Mouse (Mus musculus) lung, postnatal 14 days (tissue): Measurements from ENCODE around the gene Reps1.
"Not testable (repeated sequence)": the region's sequence is repeated elsewhere in the genome, so short reads cannot be mapped to it uniquely, and the experiment has no call there.

Experiments used
- DNase-seq: peaks from one replicate; pipeline ENCODE4 v3.0.0; 2021

Gene Reps1

DNA sequence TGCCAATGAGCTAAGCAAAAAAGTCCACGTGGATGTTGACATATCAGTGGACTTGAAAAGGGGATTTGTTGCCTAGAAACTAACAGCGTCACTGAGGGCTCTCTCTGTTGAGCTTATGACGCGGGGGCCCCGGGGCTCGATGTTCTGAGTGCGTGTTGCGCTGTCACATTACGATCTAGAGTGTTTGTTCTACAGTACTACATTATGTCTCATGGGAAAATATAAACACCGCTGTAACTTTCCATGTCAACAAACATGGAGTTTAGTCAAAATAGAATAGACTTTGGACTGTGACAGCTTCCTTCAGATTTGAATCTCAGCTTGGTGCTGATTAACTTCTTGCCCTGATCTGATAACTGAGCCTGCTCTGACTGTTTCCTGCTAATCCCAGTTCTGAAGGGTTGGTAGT is 10.4 kb downstream of the Reps1 start:
- no peak for DNase-seq

DNA sequence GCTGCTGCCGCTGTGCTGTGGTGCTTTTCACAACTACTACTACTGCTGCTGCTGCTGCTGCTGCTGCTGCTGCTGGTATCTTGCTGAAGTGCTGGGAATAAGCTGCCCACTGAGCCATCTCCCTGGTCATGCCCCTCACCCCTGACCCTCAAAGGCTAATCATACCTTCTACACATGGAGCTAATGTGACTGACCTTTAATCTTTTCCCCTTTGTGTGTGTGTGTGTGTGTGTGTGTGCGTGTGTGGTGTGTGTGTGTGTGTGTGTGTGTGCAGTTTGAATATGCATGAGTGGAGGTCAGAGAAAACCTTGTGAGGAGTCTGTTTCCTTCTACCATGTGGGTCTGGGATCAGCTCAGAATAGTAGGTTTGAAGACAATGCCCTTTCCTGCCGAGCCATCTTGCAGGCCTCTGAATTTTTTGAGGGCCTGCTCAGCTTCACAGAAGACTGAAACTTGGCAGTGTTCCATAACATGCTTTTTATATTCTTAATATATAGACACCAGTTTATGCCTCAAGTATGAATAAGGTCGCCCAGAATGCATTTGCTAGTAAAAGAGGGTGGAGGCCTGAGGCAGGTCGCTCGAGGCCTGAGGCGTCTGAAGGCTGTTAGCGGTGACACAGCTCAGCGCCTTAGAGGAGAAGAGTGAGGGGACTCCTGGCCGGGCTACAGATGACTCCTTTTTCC is 12.2 kb downstream of the Reps1 start:
- no peak for DNase-seq

- DNase-seq, result no peak
Observed at GRCm38 (mm10) chr10:18068880-18069279, 13.2 kb downstream of the Reps1 start.

GRCm38 (mm10) chr10:18069576-18069975 is 13.9 kb downstream of the Reps1 start:
- no peak for DNase-seq

GRCm38 (mm10) chr10:18070144-18070543 is 14.5 kb downstream of the Reps1 start:
- DNase-seq, result no peak

GRCm38 (mm10) chr10:18070616-18071015 is 15.0 kb downstream of the Reps1 start:
- no peak for DNase-seq

DNA sequence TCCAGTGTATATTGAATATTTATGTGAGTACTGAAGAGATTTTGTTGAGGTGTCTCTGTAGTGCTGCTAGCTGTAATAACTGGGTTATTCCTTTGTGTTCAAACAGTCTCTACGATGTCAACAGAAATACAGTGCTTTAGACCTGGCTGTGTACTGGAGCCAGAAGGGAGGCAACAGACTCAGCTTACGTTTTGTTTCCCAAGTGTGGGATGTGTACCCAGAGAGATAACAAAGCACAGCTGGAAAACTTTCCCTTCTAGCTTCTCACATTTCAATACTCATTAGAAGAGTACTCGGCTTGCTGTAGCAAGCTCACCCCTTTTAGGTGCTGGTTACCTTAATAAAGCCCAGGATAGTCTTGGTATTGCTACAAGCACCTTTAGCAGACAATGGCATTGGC is 17.2 kb downstream of the Reps1 start:
- DNase-seq, result no peak

DNA sequence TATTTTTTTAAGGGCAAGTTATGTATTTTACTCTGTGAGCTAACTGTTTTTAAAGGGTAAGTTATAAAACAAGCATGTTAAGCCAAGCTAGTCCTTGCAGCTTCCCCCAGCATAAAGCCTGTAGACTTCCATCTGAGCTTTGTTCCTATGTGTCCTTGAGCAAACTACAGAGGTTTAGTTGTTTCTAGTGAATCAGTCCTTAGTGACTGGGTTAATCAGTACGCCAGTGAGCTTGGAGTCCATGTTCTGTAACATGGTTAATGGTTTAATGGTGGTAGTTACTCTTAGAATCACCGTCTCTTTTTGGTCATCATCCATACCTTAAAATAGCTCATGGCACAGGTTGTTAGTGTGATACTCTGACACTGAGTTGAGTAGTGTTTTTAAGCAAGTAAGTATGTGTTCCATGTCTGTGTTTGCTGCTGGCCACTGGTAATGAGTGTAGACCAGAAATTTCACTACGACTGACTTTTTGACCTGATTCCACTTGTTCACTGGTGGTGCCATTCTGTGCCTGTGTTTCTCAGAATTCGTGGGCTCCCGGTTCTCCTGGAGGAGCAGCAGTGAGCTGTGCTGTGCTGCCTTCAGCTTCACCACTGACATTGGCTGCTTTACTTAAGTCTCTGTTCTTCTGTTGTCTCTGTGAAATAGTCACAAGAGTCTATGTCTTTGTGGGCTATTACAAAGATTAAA is 18.9 kb downstream of the Reps1 start:
- no peak for DNase-seq

DNA sequence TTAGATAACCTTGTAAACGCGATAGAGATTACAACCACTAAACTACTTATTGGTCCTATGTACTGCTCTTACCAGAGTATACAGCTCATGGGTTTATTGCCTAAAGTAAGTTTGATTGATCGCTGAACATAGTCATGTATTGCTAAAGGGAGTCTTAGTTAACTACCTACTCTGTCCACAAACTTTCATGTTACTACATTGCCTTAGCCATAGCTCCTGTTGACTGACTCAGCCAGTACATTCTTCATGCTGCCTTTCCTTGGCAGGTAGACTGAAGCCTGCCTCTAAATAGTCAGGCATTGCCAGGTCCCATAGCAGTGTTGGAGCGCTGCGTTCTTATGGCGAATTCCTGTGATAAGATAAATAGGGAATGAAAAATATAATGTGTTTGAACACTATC is 20.2 kb downstream of the Reps1 start:
- no peak for DNase-seq

GRCm38 (mm10) chr10:18081536-18081935 is 25.9 kb downstream of the Reps1 start:
- DNase-seq, result no peak

DNA sequence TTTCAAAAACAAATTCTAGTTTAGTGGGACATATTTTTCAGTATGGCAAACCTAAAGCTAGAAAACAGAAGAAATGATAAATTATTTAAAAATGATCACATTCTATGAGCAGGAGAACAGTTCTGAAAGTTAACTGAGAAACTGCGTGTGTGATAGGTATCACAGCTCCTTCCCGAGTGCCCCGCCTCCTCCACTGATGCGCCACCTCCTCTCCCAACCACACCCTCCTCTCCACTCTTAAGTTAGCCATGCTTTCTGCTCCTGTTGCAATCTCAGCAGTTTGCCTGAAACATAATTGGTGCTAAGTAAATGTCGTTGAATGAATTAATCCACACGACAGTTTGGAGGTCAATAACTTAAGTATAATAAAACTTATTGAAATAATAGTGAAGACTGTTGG is 27.1 kb downstream of the Reps1 start:
- no peak for DNase-seq

- DNase-seq, result no peak
Observed at GRCm38 (mm10) chr10:18090691-18091090, 35.0 kb downstream of the Reps1 start.

DNA sequence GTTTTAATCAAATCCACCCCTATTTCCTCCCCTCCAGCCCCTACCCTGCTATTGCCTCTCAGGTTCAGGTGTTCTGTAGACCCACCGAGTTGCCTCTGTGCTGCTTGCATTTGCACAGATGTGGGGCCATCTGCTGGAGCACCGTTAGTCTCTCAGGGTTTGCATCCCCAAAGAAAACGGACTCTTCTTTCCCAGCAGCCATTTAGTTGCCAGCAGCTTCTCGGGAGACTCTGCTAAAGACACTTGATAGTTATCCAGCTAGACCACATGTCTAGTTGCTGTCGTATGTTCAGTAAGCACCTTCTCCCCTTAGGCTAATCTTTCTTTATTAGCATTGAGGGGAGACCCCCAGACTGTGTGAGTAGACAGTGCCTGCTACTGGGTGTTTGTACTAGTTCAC is 46.5 kb downstream of the Reps1 start:
- no peak for DNase-seq

- no peak for DNase-seq
Observed at GRCm38 (mm10) chr10:18107471-18107870, 51.8 kb downstream of the Reps1 start.

DNA sequence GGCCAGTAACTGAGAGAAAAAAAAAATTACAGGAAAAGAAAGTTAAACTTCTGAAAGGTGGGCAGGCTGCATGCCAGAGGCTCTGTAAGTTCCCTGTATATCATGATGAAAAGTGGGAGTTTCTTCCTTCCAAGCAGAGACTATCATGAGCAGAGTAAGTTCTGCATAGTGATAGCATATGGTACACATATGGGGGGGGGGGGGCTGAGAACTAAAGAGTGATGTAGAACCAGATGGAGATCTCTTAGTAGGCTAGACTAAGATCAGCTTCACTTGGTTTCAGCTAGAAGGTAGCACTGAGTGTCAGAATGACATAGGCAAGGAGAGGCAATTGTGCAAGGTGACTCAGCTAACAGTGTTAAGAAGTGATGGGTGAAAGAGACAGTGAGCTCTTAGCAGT is 55.3 kb downstream of the Reps1 start:
- DNase-seq, result no peak

GRCm38 (mm10) chr10:18113473-18114093 is 57.9 kb downstream of the Reps1 start:
- no peak for DNase-seq

DNA sequence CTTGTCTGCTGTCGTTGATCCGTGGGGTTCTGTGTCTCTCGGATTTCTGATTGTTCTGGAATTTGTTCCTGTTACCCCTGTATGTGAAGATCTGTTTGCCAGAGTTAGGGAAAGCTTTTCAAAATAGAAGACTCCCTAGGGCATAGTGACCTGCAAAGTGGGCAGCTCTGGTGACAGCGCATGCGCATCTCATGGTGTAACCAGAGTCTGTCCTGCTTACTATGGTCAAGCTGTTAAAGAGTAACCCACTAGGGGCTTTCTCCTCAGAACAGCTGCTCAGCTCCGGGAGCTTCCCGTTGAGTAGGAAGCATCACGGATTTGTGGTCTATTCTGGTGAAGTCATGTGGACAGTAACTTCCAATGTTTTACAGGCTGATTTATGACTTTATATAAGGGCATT is 62.7 kb downstream of the Reps1 start:
- DNase-seq, result no peak

DNA sequence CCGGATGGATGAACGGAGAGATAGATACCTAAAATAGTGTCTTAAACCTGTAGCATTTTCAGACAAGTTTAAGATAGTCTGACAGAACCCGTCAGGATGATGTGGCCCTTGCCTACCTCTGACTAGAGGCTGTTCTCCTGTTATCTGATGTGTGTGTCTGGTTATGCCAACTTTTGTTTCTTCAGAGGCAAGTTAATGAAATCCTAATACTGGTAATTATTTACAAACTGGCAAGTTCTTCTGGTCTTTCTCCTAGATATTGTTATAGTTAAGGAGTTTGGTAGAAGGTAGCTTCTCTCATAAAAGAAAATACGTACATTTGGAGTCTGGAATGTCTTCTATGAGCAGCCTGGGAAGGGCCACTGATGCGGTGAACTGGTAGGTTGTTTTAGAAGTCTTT is 74.6 kb downstream of the Reps1 start:
- no peak for DNase-seq

DNA sequence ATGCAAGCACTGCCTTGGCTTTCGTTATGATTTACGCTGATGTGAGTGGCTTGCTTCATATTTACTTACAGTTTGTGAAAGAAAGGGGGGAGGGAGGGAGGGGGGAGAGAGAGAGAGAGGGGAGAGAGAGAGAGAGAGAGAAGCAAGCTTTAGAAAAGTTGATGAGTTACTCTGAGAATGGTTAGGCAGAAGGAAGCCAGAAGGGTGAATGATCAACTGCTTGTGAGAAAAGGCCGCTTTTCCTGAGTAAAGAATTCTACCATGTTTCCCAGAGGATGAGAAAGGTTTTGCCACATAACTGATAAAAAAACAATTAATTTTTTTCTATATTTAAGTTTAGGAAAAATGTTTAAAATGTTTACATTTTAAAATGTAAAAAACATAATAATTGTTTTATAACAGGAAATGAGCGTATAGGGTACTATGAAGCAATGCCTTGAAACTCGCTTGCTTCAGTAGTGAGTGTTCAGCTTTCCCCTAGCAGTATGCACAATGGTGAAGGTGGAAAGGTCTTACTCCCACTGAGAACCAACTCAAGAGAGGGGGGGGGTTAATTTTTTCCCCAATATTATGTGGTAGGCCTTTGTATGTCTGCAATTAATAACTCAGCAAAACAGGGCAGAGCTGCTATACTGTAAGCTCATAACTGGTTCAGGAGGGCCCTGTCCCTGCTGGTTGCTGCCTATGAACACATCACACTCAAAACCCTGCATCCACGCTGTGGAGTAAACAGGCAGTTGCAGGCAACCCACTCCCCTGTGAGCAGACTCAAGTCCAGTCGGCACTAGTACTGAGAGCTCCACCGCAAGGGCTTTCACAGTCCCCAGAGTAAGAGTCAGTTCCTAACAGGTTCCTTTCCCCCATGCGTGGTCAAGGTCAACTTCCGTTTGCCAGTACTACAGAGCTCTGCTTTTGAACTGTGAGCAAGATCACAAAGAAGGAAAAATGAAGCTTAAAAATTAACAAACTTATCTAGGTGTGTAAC is 76.3 kb downstream of the Reps1 start:
- no peak for DNase-seq

- DNase-seq, result not testable (repeated sequence)
Observed at GRCm38 (mm10) chr10:18138853-18139503, 83.3 kb downstream of the Reps1 start.

DNA sequence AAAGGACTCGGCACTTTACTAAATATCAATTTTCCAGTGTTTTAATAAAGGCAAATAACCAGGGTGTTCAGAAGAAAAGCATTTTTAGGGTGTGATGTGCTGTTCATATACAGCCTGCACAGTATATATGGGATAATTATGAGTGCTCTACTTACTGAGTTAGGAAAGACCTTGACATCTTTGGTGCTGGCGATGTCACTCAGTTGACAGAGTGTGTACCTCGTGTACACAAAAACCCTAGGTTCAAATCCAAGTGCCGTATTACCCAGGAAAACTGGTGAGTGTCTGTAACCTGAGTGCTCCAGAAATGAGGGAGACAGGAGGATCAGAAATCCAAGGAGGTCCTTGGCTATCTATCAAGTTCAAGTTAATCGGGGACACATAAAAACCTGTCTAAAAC is 84.0 kb downstream of the Reps1 start:
- DNase-seq, result no peak

GRCm38 (mm10) chr10:18141389-18141788 is 85.7 kb downstream of the Reps1 start:
- no peak for DNase-seq

DNA sequence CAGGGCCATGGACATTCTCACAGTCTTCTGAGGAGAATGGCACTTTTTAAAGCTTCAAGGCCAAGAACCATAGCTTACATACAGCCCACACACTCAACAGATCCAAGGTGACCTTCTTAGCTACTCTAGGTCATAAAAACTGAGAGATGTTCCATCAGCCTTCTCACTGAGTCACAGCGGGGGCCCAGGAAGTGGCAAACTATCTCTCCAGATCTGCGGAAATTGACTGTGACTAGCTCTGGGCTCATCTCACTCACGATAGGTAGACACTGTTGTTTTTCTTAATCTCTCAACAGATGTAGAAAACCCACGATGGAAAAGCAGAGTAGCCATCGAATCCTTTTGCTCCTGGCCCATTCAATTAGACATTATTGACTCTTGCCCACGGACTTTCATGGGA is 86.6 kb downstream of the Reps1 start:
- DNase-seq, result no peak
